Mouse (Mus musculus) spleen, adult 2 months (tissue): Measurements from ENCODE around the gene 1700069L16Rik. TPM values are rescaled to one million over a fixed set of nuclear protein-coding genes. Genes with fewer than 3 reads are reported as not detected.

Experiments
- DNase-seq, 2 experiments: peaks; one replicate each; pipeline versions ENCODE4 v3.0.0 to v3.0.0-alpha.2; 2012 to 2021; ENCODE audit warnings: low spot score in 2 of 2, low read depth in 1 of 2
- H3K27ac ChIP-seq: fragments of 200-500 bp; 2 replicates; pipeline ENCODE4 v1.5.1; 2012; ENCODE audit warnings: low read length, inconsistent platforms; ENCODE audit not compliant: insufficient read depth
- H3K27me3 ChIP-seq: fragments of 200-500 bp; 2 replicates; pipeline ENCODE4 v1.6.1; 2012; ENCODE audit warnings: mild to moderate bottlenecking, moderate library complexity, low read length, inconsistent platforms; ENCODE audit not compliant: control insufficient read depth, insufficient read depth
- H3K36me3 ChIP-seq: fragments of 200-500 bp; 2 replicates; pipeline ENCODE4 v1.6.1; 2012; ENCODE audit warnings: mild to moderate bottlenecking, low read length, inconsistent platforms; ENCODE audit not compliant: control insufficient read depth, insufficient read depth
- H3K4me1 ChIP-seq: fragments of 200-500 bp; 2 replicates; pipeline ENCODE4 v1.6.1; 2011; ENCODE audit warnings: inconsistent platforms; ENCODE audit not compliant: control insufficient read depth, insufficient read depth, insufficient read length
- H3K4me3 ChIP-seq: fragments of 200-500 bp; 2 replicates; pipeline ENCODE4 v1.5.1; 2011; ENCODE audit warnings: mild to moderate bottlenecking, inconsistent platforms; ENCODE audit not compliant: insufficient read depth, insufficient read length; ENCODE audit errors: extremely low read depth
- CTCF ChIP-seq: fragments of 200-500 bp; IDR thresholded peaks from 2 replicates; pipeline ENCODE4 v1.5.1; 2011; ENCODE audit warnings: mild to moderate bottlenecking, inconsistent platforms; ENCODE audit not compliant: insufficient read depth, insufficient read length, insufficient replicate concordance; ENCODE audit errors: extremely low read depth
- POLR2A ChIP-seq: fragments of 200-500 bp; IDR thresholded peaks from 2 replicates; pipeline ENCODE4 v1.6.1; 2011; ENCODE audit warnings: low read depth, low read length, inconsistent platforms
- WGBS: fragments of 180-500 bp; shearing (Covaris S2); methylation state at CpG from one replicate; pipeline ENCODE4 v1.1.7; 2018; 5-methylcytosine and 5-hydroxymethylcytosine counted together
- polyA plus RNA-seq: library from polyadenylated mRNA; depleted of rRNA; stranded (reverse); fragments of >200 nt; gene quantifications from 2 replicates; pipeline ENCODE4 v1.2.3, GENCODE M21; 2012

1700069L16Rik gene
- polyA plus RNA-seq, 1 experiment: not detected

DNA sequence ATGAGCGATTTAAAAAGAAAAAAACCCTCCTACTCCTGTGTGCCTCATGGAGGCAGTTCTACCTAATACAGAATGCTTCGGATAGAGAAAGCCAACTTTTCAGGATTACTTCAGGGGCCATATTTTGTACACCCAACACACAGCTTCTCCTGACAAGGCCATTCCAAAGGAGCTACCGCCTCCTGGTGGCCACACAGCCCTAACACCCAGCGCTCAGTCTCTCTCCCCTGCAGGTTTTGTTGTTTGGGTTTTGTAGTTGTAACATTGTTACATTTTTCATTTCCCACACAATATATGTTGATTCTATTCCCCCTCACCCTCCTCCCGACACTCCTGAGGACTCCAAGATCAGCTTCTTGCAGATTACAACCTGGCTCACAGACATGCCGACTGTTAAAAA is 7.6 kb upstream of the 1700069L16Rik start:
- Histone ChIP-seq H3K4me3 (no peak overlapping the region), H3K36me3 (no peaks in the 10 kb centered on the region), H3K27me3 (no peaks in the 10 kb centered on the region), H3K4me1 (peaks cover 4% of the 10 kb centered on the region; the same call in 1 of the 2 replicates), H3K27ac (no peak overlapping the region)
- peak in 1 of 2 experiments; percentile 43 for DNase-seq
- 32% methylated on average over 6 of the region's 6 CpGs for whole genome bisulfite sequencing
- TF ChIP-seq POLR2A (no peak), CTCF (peak; percentile 56; the same call in 1 of the 2 replicates)

DNA sequence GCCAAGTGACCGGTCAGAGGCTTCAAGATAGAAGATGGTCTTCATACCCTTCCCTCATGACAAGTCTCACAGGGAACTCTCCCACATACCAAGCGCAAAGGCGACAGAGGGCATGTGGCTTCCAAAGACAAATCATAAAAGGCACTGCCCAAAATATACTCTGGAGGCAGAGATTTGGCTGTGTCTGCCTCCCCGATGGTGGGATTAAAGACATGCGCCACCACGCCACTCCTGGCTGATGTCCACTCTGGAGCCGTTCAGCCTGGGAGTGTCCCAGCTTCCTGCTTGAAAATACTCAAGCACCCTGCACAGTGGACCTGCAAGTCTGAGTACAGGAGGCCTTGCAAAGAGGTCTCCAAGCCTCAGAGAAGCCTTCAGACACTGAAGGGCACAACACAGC is 6.6 kb upstream of the 1700069L16Rik start:
- DNase-seq: no peak
- TF ChIP-seq CTCF (no peak), POLR2A (no peak)
- no peaks in the 10 kb centered on the region; the same call in 1 of the 2 replicates for H3K4me1 ChIP-seq
- H3K4me3 ChIP-seq: no peak overlapping the region
- no peaks in the 10 kb centered on the region for H3K36me3 ChIP-seq
- 90% methylated on average over 7 of the region's 7 CpGs for WGBS
- H3K27ac ChIP-seq: no peak overlapping the region
- H3K27me3 ChIP-seq: no peaks in the 10 kb centered on the region

DNA sequence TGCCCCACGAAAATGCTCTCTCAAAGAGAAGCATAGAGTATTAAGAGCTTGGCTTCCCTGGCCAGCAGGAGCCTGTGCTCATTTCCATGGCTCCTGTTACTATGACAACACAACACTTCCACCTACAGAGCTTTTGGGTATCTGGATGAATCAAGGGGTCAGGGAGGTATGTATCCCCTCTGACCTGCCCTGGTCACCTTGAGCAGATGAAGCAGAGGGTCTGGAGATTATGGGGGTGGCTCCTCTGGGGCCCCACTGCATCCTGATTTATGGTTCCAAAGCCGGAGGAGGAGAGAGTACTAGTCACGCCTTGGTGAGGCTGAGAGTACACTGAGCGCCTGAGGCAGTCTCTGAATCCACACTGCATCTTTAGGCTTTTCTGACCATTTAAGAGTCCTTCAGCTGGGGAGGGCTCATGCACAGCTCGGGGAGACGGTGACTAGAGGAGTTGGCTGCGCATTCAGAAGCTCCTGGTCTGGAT is 6.1 kb upstream of the 1700069L16Rik start:
- H3K36me3 ChIP-seq: no peaks in the 10 kb centered on the region

DNA sequence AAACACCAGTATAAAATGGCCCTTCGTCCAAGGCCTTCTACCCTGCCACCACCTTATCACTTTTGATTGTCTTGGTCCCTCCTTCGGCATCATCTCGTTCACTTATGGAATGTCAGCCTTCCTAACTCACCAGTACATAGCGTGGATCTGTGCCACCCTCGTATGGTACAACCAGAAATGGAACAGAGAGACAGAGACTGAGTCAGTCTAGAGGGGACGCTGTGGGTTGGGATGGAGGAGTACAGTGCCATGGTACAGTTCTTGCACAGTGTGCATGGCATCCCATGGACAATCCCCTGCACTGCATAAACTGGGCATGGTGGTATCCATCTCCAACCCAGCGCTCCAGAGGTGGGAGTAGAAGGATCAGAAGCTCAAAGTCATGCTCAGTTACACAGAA is 4.1 kb upstream of the 1700069L16Rik start:
- TF ChIP-seq POLR2A: no peak
- no peak for TF ChIP-seq CTCF
- H3K27me3 ChIP-seq: no peaks in the 10 kb centered on the region
- WGBS: 84% methylated on average over 7 of the region's 7 CpGs

More for the DNA sequence above, 6.1 kb upstream of the 1700069L16Rik start:
- Histone ChIP-seq H3K27me3 (no peaks in the 10 kb centered on the region), H3K27ac (no peak overlapping the region), H3K4me1 (no peaks in the 10 kb centered on the region; the same call in 1 of the 2 replicates), H3K4me3 (no peak overlapping the region)
- WGBS: 74% methylated on average over 7 of the region's 7 CpGs
- DNase-seq: no peak
- TF ChIP-seq POLR2A: no peak
- no peak for TF ChIP-seq CTCF

DNA sequence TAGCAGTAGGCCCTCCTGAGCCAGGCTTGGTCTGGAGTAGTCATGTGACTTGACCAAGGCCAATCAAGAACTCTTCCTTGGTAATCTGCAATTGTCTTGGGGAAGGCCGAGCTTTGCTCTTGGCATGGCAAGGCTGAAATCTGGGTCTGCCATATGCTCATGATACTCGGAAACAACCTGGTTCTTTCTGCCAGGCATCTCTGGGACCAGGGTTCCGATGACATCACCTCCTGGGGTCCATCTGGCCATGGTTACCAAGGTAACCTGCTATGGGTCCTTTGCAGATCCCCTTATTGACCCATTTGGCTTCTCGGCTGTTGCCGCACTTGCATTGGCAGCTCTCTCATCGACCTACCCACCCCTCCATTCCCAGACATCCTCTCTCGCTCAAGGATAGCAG is 3.4 kb upstream of the 1700069L16Rik start:
- no peak overlapping the region for H3K4me3 ChIP-seq

More for the DNA sequence above, 4.1 kb upstream of the 1700069L16Rik start:
- no peak for DNase-seq
- Histone ChIP-seq H3K4me1 (no peaks in the 10 kb centered on the region), H3K36me3 (no peaks in the 10 kb centered on the region), H3K27ac (no peak overlapping the region), H3K4me3 (no peak overlapping the region)

DNA sequence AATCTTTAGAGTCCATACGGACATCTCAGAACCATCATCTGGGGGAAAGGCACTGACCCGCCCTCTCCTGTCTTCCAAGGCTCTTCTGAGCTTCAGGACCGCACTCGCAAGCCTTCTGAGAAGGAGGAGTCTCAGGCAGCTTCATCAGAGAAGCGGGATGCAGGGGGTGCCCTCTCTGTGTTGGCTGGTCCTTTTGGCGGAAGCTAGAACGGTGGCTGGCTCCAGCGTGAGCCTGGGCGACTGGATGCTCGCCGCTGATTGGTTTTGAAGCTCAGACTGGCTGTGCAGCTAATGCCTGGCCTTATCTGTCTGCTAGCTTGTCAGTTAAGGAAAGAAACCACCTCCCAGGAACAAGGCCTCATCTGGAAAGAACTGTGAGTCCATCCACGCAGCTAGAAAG is 2.7 kb upstream of the 1700069L16Rik start:
- H3K4me3 ChIP-seq: no peak overlapping the region
- TF ChIP-seq CTCF: no peak
- no peak for TF ChIP-seq POLR2A
- WGBS: 68% methylated on average over 12 of the region's 12 CpGs

More for the DNA sequence above, 3.4 kb upstream of the 1700069L16Rik start:
- no peak for DNase-seq
- Histone ChIP-seq H3K27ac (no peak overlapping the region), H3K36me3 (no peaks in the 10 kb centered on the region), H3K27me3 (no peaks in the 10 kb centered on the region), H3K4me1 (no peaks in the 10 kb centered on the region)
- TF ChIP-seq CTCF: no peak
- no peak for TF ChIP-seq POLR2A
- 78% methylated on average over 7 of the region's 7 CpGs for WGBS

DNA sequence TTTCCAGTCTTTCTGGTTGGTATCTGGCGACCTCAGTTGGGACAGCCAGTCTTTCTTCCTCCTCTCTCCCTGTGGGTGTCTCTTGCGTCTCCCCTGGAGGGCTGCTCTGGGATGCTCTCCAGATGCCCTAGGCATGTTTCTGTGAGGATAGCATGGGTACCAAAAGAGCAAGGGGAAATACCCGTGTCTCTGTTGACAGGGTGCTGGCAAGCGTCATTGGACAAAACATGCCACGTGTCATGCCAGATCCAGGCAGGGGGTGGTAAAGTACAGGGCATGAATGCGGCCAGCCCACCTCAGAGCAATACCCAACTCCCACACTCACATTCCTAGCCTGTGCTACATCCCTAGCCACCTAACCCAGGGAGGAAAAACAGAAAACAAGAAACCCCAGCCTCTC is 2.0 kb upstream of the 1700069L16Rik start:
- Histone ChIP-seq H3K27ac (no peak overlapping the region), H3K27me3 (no peaks in the 10 kb centered on the region), H3K4me3 (no peak overlapping the region), H3K36me3 (no peaks in the 10 kb centered on the region), H3K4me1 (no peaks in the 10 kb centered on the region)
- DNase-seq: no peak
- WGBS: 74% methylated on average over 6 of the region's 6 CpGs
- no peak for TF ChIP-seq CTCF
- TF ChIP-seq POLR2A: no peak

More for the DNA sequence above, 2.7 kb upstream of the 1700069L16Rik start:
- Histone ChIP-seq H3K27ac (no peak overlapping the region), H3K27me3 (no peaks in the 10 kb centered on the region), H3K36me3 (no peaks in the 10 kb centered on the region), H3K4me1 (no peaks in the 10 kb centered on the region)
- no peak for DNase-seq
